Mouse (Mus musculus): ENCODE results near the gene Adgrv1.

Adgrv1 gene

DNA sequence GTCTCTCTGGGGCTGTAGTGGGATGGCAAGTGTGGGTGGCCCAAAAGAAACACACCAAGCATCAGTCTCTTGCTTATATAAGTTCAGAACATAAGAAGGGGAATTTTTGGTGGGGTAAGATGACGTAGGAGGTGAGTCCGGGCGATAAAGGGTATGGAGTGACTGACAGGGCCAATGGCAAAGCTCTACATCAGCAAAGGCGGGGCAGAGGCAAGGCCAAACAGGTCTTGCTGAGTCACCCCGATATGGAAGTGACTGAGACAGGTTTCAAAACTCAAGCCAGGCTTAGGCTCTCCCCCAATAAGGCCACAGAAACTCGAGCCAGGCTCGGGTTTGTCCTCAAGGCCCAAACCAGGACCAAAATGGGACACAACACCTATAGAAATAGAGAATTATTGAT is 394.1 kb downstream of the Adgrv1 start:
- DNase-seq (ENCODE audit: low read depth), result no peak

DNA sequence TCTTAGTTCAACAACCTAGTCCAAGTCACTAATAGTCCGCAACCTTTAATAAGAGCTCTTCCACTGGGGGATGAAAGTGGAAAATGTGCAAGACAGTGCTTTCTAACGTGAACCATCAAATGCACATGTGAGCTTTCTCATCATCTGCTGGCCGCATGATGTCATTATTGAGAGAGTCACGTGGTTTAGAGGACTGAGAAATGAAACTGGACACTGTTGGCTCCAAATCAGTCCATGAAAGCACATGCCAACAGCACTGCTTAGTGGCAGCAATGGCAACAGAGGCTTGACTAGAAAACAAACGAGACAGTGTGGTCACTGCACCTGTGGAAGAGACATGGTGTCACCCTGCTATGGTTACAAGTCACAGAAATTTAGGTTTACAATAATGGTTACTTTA is 395.0 kb downstream of the Adgrv1 start:
- DNase-seq (ENCODE audit: low read depth), result peak; percentile 11

DNA sequence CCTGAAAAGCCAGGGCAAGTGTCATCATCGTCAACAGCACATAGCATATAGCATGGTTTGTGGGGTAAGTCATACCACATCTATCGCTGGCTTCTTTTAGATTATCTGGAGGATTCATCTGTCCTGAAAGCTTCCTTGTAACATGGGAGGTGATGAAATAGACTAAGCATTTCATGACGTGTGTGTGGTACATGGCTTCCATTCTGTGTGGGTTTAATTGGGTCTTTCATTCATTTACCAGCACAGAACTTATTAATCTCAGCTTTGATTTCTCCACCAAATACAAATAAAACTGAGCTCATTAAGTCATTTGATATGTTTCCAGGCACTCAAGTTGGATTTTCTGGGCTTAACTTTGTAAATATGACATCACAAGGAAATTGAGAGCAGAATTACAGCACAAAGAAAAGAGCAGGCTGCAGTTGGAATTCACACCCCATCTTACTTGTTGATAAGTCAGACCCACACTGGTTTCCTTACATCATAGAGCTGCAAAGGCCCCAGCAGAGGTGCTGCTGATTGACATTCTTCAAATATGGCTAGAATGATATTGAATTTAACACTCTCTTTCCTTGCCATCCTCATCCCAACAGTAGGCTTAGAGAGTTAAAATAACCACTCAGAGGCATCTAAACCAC is 396.1 kb downstream of the Adgrv1 start:
- DNase-seq (ENCODE audit: low read depth), result no peak

DNA sequence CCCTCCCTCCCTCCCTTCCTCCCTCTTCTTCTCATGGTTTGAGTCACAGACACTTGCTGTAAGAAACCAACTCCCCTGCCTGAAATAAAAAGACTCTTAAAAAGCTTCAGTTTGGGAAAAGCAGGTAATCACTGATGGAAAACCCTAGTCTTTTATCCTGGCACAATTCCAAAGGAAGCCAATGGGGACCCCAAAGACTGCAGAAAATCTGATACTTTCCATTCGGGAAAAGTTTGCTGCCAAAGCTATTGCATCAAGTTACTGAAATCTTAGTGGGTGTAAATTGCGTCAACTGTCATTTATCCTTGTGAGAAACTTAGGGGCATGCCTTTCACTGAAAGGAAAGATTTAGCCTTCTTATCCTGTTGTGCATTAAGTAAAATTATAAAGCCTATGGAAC is 398.9 kb downstream of the Adgrv1 start:
- DNase-seq (ENCODE audit: low read depth), result no peak

DNA sequence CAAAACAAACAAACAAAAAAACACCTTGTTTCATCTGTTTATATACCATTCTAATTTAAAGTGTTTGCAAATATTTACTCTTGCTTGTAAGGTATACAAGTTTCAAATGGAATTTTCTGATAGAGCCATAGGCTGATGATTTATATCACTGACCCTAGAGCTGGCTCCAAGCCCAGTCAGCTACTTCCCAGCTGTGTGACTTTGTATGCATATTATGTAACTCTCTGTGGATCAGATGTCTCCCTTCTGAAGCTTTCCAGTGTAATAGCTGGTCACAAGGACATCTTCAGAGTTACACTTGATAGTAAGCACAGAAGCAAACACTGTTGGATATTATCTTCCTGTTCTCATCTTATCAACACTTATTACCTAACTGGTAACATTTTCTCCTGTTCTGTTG is 400.1 kb downstream of the Adgrv1 start:
- DNase-seq (ENCODE audit: low read depth), result peak; percentile 9

DNA sequence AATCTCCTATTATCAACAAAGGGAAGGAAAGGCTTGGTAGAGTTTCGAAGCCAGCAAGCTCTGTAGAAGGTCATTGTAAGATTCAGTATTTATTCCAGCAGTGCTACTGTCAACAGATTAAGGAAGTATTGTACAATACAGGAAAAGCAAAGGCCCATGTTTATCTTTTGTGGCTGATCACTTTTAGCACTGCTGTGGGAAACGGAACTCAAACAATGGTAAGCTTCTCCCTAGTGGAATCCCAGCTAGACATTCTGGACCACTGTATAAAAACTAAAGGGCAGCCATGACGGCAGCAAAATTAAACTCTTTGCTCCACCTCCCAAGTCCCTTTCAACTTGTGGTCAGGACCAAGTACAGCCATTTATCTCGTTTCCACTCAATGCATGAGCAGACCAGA is 402.8 kb downstream of the Adgrv1 start:
- DNase-seq (ENCODE audit: low read depth), result no peak

DNA sequence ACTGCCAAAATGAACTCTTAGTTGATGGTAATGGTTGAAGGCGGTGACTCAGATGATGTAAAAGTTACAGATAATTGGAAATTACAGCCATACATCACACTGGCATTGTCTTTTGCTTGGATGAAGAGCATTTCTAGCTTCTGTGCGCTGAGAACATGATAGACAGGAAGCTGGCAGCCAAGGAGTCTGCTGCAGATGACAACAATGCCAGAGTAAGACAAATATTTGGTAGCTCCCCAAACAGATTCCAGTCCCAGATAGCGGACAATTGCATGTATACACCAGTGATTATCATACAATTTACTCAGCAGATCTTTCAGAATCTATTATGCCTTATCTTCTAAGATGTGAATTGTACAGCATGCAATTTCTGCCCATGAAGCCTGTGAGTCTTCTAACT is 409.2 kb downstream of the Adgrv1 start:
- no peak for DNase-seq (ENCODE audit: low read depth)

DNA sequence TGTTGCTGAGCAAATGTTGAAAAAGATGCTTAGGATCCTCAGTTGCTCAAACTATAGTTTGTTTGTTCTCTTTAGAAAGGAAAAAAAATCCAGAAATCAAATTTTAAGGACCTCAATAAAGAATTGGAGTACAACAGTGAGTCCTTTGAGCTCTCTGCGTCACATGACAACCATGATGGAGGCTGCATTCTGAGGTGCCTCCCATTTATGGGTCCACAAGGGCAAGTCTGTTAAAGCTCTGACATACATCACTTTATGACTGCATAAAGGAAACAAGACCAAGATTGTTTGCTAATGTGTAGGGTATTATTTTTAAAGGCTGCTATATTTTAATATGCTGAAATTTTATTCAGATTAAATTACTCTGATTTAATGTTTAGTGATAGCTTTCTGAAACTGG is 410.6 kb downstream of the Adgrv1 start:
- no peak for DNase-seq (ENCODE audit: low read depth)

DNA sequence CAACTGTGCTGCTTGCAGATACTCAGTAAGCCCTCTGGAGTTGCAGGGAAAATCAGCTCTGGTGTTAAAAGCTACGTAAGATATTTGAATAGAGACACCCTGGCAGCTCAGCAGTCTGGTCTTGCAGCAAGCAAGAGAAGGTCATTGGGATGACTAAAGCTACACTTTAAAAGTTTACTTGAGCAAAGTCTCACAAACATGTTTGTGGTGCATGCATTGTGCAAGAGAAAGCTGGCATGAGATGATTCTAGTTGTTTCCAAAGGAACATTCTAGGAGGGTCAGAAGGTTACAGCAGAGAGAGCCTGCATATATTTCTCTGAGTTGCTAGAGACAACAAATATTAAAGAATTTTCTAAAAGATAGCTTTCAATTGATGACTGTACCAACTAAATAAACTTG is 421.5 kb downstream of the Adgrv1 start:
- peak; percentile 35 for DNase-seq (ENCODE audit: low read depth)

DNA sequence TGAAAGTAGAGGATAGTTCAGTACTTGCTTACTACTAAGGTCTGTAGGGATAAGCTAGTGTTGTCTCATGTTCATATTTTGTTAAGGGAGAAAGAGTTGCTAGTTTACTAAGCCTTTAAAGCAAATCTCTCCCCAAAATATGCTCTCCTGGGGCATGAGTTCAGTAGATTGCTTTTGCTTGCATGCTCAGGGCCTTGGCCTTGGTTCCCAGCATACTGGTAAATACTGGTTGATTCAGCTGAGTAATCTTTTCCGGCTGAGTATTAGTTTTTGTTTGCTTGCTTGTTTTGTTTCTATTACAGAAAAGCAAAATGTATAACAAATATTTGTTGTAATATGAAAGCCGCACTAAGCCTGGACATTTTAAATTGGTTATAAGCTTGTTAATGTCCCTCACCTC is 422.4 kb downstream of the Adgrv1 start:
- no peak for DNase-seq (ENCODE audit: low read depth)

DNA sequence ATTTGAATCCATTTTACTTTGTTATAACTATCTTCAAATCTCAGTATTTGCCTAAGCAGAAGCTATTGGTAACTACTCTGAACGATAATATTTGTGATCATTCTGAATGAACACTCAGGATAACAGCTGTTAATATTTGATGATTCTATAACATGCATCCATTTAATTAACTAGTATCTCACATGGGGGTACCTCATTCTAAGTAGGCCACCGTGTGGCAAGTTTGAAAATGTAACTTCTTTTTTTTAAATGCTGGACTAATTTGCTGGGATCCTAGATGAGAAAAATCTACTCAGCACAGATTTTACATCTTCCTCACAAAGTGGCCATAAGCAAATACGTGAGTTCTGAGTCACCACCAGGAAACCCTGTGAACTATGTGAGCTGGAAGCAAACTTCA is 423.1 kb downstream of the Adgrv1 start:
- no peak for DNase-seq (ENCODE audit: low read depth)

DNA sequence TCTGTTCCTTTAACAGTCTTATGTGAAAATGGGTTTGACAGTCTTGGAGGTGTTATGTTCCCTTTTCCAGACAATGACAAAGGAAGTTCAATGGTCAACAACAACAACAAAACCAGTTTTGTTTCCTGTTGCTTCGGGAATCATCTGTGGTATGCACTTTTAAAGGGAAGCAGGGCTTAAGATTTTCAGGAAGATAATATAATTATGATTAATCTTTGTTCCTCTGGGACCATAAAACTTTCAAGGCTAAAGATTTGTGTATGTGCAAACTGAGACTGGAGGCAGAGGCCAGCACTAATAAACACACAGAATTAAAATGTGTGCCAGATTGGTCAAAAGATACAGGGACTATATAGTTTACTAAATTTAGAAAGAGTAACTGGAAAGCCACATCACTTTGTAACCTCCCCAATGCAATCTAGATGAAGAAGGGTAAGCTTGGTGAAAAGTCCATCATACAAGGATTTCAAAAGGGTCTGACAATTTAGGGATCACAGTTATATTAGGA is 424.8 kb downstream of the Adgrv1 start:
- DNase-seq (ENCODE audit: low read depth), result no peak

DNA sequence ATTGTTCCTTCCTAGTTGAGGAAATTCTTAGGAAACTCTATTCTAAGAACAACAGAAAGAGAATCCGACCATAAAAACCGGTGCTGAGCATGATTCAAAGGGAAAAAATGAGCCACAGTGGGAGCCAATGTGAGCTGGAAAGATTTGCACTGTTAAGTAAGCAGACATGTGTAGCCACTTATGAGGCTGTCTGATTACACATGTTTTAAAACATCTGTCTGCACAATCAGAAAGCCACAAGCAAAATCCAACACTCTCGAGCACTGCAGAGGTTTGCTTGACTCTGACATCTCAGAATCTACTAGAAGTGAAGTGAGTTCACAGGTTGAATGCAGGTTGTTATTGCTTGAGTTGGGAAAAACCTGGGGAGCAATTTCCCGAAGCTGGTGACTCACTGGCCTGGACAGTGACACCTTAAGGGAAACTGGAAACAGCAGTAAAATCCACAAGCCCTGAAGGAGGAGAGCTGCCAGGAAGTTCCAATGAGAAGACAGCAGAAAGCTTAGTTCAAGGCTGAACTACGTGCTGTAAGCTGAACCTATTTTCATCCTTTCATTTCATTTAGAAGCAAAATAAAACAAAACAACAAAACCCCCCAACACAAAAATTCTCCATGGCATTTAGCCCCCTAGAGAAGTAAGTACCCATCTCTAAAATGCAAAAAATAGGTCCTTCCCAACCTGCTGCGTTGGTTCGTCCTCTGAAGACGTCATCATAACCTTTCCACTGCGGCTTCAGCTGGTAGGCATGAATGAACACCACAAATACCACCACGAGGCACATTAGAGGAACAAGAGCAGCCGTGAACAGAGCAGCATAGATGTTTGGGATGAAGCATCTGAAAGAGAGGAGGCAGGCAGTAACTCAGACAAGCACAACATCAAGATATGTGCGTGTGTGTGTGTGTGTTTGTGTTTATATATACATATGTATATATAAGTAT is 450.7 kb downstream of the Adgrv1 start:
- peak; percentile 85 for DNase-seq (ENCODE audit: low read depth)

DNA sequence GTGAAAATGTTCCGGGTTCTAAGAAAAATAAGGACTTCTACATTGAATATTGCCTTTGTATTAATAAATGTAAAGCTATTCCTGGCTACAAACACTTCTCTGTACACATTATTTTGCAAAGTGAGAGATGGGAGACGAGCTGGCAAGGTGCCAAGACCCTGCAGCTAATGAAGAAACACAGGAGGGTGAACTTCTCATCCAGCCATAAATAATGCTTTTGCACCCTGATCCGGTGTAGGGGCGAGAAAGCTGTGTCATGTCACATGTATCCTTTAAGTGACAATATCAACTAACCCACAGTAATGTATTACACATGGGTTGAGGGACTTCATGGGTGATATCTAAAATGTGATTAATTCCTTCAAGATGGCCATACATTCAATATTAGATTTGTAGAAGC is 451.5 kb downstream of the Adgrv1 start:
- peak; percentile 32 for DNase-seq (ENCODE audit: low read depth)

DNA sequence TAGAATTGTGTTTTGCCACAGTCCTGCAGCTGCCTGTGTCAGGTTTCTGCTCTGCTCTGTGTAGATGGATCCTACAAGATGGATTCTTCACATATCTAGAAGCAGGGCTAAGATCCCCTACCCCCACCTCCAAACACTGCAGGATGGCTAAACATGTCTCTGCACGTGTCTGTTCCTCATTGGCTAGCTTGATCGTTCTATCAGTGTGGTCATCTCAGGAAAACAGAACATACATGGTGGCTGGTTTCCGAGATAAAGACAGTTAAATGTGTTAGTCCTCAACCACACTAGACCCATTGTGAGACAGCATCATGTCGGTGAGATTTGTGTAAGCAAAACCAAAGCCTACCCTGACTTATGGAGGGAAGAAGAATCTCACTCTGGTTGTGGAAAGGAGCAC is 456.1 kb downstream of the Adgrv1 start:
- no peak for DNase-seq (ENCODE audit: low read depth)

DNA sequence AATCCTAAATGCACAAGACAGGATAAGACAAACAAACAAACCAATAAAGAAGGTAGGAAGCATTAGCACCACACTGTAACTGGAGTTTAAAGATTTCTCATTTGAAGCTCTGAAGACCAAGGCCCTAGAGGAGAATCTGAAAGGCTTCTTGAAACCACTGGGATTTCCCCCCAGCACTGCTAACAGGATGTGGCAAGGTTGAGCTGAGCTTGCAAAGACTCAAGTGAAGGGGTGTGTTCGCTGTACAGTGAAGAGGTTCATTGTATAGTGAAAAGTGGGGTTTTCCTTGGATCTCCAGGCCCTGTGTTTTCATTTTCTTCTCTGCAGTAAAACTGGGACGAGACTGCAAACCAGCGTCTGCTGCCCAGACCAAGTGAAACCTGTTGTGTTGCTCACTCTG is 456.9 kb downstream of the Adgrv1 start:
- peak; percentile 7 for DNase-seq (ENCODE audit: low read depth)

DNA sequence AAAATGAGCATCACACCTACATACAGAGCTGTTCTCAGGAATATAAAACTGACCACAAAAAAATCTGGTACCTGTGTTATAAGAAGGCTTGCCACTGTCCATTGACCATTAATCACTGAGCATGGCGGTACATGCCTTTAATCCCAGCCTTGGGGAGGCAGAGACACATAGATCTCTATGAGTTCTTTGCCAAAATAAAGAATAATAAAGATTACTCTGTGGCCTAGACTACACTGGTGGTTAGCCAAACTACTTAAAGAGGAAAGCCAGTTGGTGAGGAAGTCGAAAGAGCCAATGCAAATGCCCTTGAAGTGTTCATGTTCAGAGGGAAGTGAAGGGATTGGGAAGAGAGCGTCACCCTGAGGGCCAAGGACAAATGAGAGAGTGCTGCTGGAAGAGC is 461.8 kb downstream of the Adgrv1 start:
- DNase-seq (ENCODE audit: low read depth), result no peak

DNA sequence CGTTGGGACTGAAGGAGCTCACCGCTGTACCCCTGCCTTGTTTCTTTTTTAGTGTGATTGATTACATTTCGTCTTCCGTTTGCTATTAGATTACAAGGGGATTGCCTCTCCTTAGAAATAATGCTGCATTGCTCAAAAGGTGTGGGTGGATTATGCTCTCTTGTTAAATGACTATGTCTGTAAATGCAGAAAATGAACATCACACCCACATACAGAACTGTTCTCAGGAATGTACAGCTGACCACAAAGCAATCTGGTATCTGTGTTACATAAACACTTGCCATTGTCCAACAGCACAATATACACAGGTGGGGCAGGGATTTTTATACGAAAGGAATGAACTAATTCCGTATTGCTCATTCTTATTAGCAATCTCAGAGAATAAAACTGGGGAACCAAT is 465.5 kb downstream of the Adgrv1 start:
- no peak for DNase-seq (ENCODE audit: low read depth)

DNA sequence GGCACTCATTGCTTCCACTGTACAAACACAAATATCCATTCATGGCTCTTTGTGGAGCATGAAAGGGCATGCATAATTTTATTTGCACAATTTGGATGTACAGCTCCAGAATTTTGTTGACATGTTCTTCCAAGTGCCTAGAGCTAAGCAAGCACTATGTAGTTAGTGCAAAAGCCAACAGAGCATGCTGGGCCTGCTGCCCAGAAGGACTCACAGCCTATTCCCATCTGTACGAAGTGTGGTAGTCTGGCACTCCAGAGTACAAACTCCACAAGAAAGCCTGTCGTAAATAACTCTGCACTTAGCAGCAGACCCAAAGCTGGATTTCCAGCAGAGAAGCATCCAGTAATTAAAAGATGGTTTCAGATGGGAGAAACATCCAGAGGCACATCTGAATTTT is 473.1 kb downstream of the Adgrv1 start:
- DNase-seq (ENCODE audit: low read depth), result peak; percentile 57

DNA sequence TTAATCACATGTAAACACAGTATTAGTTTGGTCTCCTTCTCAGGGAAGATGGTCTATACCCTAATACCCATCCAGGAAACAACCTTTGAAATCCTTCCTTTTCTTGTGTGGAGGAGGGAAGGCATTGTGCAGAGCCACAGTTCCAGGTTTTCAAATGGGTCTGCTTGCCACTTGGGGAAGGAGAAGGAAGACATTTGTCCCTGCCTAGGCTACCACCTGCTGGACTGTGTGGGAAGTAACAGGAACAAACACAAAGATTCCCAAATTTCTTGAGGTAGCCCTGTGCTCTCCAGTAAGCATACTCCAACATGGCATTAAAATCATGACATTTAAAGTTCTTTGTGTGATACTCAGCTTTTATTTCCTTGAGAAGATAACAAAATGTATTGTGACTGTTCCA is 477.6 kb downstream of the Adgrv1 start:
- DNase-seq (ENCODE audit: low read depth), result peak; percentile 79

DNA sequence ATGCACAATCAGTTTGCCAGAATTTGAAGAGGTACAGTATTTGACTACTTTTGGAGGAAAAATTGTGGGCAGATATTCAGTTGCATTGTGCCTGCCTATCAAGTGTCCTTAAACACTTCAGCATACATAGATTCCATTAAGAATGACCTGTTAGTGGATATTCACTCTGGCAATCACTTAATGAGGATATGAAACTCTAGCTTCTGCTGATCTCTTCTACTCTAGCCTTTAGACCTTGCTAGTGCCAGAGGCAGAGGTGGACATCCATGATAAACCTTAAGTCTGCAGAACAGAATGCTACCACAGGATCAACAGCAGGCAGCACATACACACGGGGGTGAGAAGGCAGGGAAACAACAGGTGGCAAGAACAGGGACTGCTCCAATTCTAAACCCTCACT is 488.5 kb downstream of the Adgrv1 start:
- no peak for DNase-seq (ENCODE audit: low read depth)

DNA sequence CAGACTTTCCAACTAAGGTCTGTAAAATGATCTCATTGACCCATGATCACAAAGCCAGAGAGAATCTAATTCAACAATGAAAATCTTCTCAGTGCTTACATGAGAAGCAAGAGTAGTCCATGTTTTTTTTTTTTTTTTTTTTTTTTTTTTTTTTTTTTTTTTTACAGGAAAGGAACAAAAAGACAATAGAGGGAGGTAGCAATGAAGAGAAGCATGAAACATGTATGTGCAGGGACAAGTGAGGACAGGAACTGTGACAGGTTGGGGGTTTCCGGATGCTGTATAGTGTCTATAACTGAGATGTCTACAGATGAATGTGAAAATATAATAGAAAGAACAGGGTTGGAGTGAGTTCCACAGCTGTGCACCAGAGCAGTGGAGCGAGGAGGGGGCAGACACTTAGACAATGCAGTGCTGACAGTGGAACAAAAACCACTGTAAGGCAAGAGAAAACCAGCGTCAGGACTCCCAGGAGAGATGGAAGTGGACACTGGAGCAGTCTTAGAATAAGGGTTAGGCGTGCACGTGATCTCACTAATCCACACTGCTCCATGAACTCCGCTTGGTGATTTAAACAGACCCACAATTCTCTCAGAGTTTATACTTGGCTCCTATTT is 490.6 kb downstream of the Adgrv1 start:
- DNase-seq (ENCODE audit: low read depth), result no peak

Data from NIH3T3 (cell line).